ENCODE assay signal across 10 mouse cellular contexts in genomic region chrX:101733828-101734319, GRCm38 (mm10). TPM values are rescaled to one million over a fixed set of nuclear protein-coding genes. Genes with fewer than 3 reads are reported as not detected.
A peak's percentile ranks its signal among the peaks of the same experiment; 100 is the strongest.
DNase-seq lines count a peak whose midpoint lies in the region; ATAC-seq lines count a peak whose summit lies in the region.
"Had no signal": no experiment of that assay in that cellular context is flagged by ENCODE, and none has a peak within 500 bp of the region (broad histone marks: within the 10 kb centered on the region; RNA-seq: fewer than 3 reads in every experiment).

Gene Cxcr3 (minus strand): TSS chrX:101734269.

- H3K27ac ChIP-seq in heart, embryonic 10.5 days, result no peak within 1 kb of the TSS
- H3K27ac ChIP-seq in forebrain, embryonic 14.5 days (ENCODE audit: low read depth, low read length), result no peak within 1 kb of the TSS
- no peak within 1 kb of the TSS for H3K27ac ChIP-seq in midbrain, embryonic 15.5 days

- peaks cover 76% of the 10 kb centered on the region; the same call in 1 of the 2 replicates for H3K27me3 ChIP-seq in heart, embryonic 10.5 days (ENCODE audit: insufficient read depth, poor library complexity, severe bottlenecking)
- H3K27me3 ChIP-seq in forebrain, embryonic 14.5 days (replicated peaks; ENCODE audit: control insufficient read depth, insufficient read depth, low read length), result no peaks in the 10 kb centered on the region
- peaks cover 3% of the 10 kb centered on the region for H3K27me3 ChIP-seq in midbrain, embryonic 15.5 days (replicated peaks)

- peak; percentile 90 for DNase-seq in heart, adult 11 months
- no peak for DNase-seq in heart, embryonic 10.5 days (ENCODE audit: low spot score)
- peak; percentile 26 to 59 for DNase-seq in cerebellum, postnatal 25 days
- DNase-seq in kidney, postnatal 10 days, result peak; percentile 45
- no peak for DNase-seq in forebrain, embryonic 14.5 days (ENCODE audit: low spot score)

- no peaks in the 10 kb centered on the region for H3K4me1 ChIP-seq in heart, embryonic 10.5 days
- H3K4me1 ChIP-seq in forebrain, embryonic 14.5 days (ENCODE audit: control insufficient read depth, insufficient read depth, low read length), result no peaks in the 10 kb centered on the region
- no peaks in the 10 kb centered on the region for H3K4me1 ChIP-seq in midbrain, embryonic 15.5 days

- no peak within 1 kb of the TSS for H3K4me3 ChIP-seq in heart, embryonic 10.5 days
- H3K4me3 ChIP-seq in forebrain, embryonic 14.5 days (ENCODE audit: low read depth, low read length), result no peak within 1 kb of the TSS
- no peak within 1 kb of the TSS for H3K4me3 ChIP-seq in midbrain, embryonic 15.5 days

- peak; percentile 36 for ATAC-seq in CD4-positive, CD25-positive, alpha-beta regulatory T cell, adult 4 months
- peak; percentile 41; the same call in 1 of the 2 replicates for ATAC-seq in monocyte, adult 5-6 weeks (replicated peaks; ENCODE audit: insufficient number of reproducible peaks, low FRiP score, low TSS enrichment, poor library complexity, severe bottlenecking)
- no peak for ATAC-seq in forebrain, embryonic 14.5 days
- no peak for ATAC-seq in midbrain, embryonic 15.5 days (replicated peaks)

- no peak within 1 kb of the TSS for H3K4me2 ChIP-seq in forebrain, embryonic 14.5 days (ENCODE audit: low read length)
- H3K4me2 ChIP-seq in midbrain, embryonic 15.5 days, result no peak within 1 kb of the TSS

- 68% methylated on average over 11 of the region's 11 CpGs for WGBS in heart, embryonic 10.5 days
- 63% methylated on average over 11 of the region's 11 CpGs for WGBS in forebrain, embryonic 14.5 days
- WGBS in midbrain, embryonic 15.5 days, result 72% methylated on average over 11 of the region's 11 CpGs

- no peaks in the 10 kb centered on the region for H3K9me3 ChIP-seq in heart, embryonic 10.5 days
- H3K9me3 ChIP-seq in forebrain, embryonic 14.5 days (replicated peaks; ENCODE audit: control insufficient read depth, low read length), result no peaks in the 10 kb centered on the region
- H3K9me3 ChIP-seq in midbrain, embryonic 15.5 days, result no peaks in the 10 kb centered on the region

- H3K9ac ChIP-seq in forebrain, embryonic 14.5 days (ENCODE audit: low read length), result no peak within 1 kb of the TSS
- H3K9ac ChIP-seq in midbrain, embryonic 15.5 days, result no peak within 1 kb of the TSS

- no peaks in the 10 kb centered on the region for H3K36me3 ChIP-seq in heart, embryonic 10.5 days
- H3K36me3 ChIP-seq in forebrain, embryonic 14.5 days (ENCODE audit: control insufficient read depth, insufficient read depth, low read length), result no peaks in the 10 kb centered on the region
- no peaks in the 10 kb centered on the region for H3K36me3 ChIP-seq in midbrain, embryonic 15.5 days (replicated peaks)

RNA-seq across cellular contexts. Expression of gene Cxcr3, which starts in this region (rescaled TPM):
- polyA plus RNA-seq in heart, embryonic 10.5 days (2016; fragmentation: Nextera tagmentation; extraction: Ambion mirVana), result not detected in 2 replicates
- polyA plus RNA-seq in CD4-positive, CD25-positive, alpha-beta regulatory T cell, adult 4 months (2017; shearing (Covaris generic)), result 100 to 1,000 TPM; 155 to 211 TPM
- total RNA-seq in monocyte, adult 5-6 weeks (2017), result 7.3 to 17.0 TPM (median 10.8 TPM) in 3 replicates
- 0.17 TPM in 1 of 2 replicates, not detected in the other for polyA plus RNA-seq in forebrain, embryonic 14.5 days (2014; fragmentation: Nextera tagmentation; extraction: Ambion mirVana)
- 0.25 and 0.57 TPM in 2 replicates for polyA plus RNA-seq in midbrain, embryonic 15.5 days (2015; fragmentation: Nextera tagmentation; extraction: Ambion mirVana)
- total RNA-seq: ES-E14; gastrocnemius, postnatal 36 days had no signal

Comparison
In these comparisons a context has a peak if more than half of its experiments do, and no peak if none do; other contexts are left out.
1. RNA of gene Cxcr3 (polyA plus RNA-seq): 155 to 211 TPM in CD4-positive, CD25-positive, alpha-beta regulatory T cell, adult 4 months; 0.25 to 0.57 TPM in midbrain, embryonic 15.5 days, 0.17 TPM in forebrain, embryonic 14.5 days and not detected in heart, embryonic 10.5 days; every median in the first group is over 10 times any median in the second.
2. DNase-seq: peak in heart, adult 11 months (single experiment), cerebellum, postnatal 25 days (2 of 2) and kidney, postnatal 10 days (single experiment); none in heart, embryonic 10.5 days (single experiment) and forebrain, embryonic 14.5 days (single experiment).
3. ATAC-seq: peak in CD4-positive, CD25-positive, alpha-beta regulatory T cell, adult 4 months (single experiment) and monocyte, adult 5-6 weeks (single experiment); none in forebrain, embryonic 14.5 days (single experiment) and midbrain, embryonic 15.5 days (single experiment).